Mouse (Mus musculus) embryo, embryonic 9.5 days (tissue): ENCODE data around the gene Pmepa1.
A peak's percentile ranks its signal among the peaks of the same experiment; 100 is the strongest.

Experiments used
- DNase-seq: peaks from one replicate; pipeline ENCODE4 v3.0.0-alpha.2; 2017; ENCODE audit errors: extremely low spot score

Pmepa1 gene

GRCm38 (mm10) chr2:173276409-173276808, at the start of gene Pmepa1:
Gene Pmepa1 (minus strand): TSS chr2:173276533.
- DNase-seq: peak; percentile 79

- DNase-seq: no peak
Observed at GRCm38 (mm10) chr2:173321754-173322153, 45.4 kb upstream of the Pmepa1 start.

- DNase-seq: no peak
Observed at GRCm38 (mm10) chr2:173321194-173321593, 44.9 kb upstream of the Pmepa1 start.

- no peak for DNase-seq
Observed at GRCm38 (mm10) chr2:173314291-173314690, 38.0 kb upstream of the Pmepa1 start.

- DNase-seq: no peak
Observed at GRCm38 (mm10) chr2:173308486-173308885, 32.2 kb upstream of the Pmepa1 start.

GRCm38 (mm10) chr2:173307984-173308383, 31.7 kb upstream of the Pmepa1 start:
- DNase-seq: no peak

GRCm38 (mm10) chr2:173307561-173307960, 31.2 kb upstream of the Pmepa1 start:
- peak; percentile 16 for DNase-seq

- no peak for DNase-seq
Observed at GRCm38 (mm10) chr2:173306734-173307525, 30.6 kb upstream of the Pmepa1 start.

- no peak for DNase-seq
Observed at GRCm38 (mm10) chr2:173305011-173305410, 28.7 kb upstream of the Pmepa1 start.

- peak; percentile 22 for DNase-seq
Observed at GRCm38 (mm10) chr2:173300663-173301630, 24.6 kb upstream of the Pmepa1 start.

GRCm38 (mm10) chr2:173296408-173296807, 20.1 kb upstream of the Pmepa1 start:
- no peak for DNase-seq

GRCm38 (mm10) chr2:173293042-173293441, 16.7 kb upstream of the Pmepa1 start:
- DNase-seq: no peak

- no peak for DNase-seq
Observed at GRCm38 (mm10) chr2:173292551-173292950, 16.2 kb upstream of the Pmepa1 start.

GRCm38 (mm10) chr2:173290981-173291380, 14.6 kb upstream of the Pmepa1 start:
- DNase-seq: no peak

GRCm38 (mm10) chr2:173289928-173290327, 13.6 kb upstream of the Pmepa1 start:
- DNase-seq: no peak

- DNase-seq: no peak
Observed at GRCm38 (mm10) chr2:173285816-173286538, 9.6 kb upstream of the Pmepa1 start.

- no peak for DNase-seq
Observed at GRCm38 (mm10) chr2:173284771-173285170, 8.4 kb upstream of the Pmepa1 start.

- DNase-seq: no peak
Observed at GRCm38 (mm10) chr2:173282191-173282590, 5.9 kb upstream of the Pmepa1 start.

- DNase-seq: no peak
Observed at GRCm38 (mm10) chr2:173281021-173281937, 4.9 kb upstream of the Pmepa1 start.

- DNase-seq: no peak
Observed at GRCm38 (mm10) chr2:173278846-173279580, 2.7 kb upstream of the Pmepa1 start.
